Mouse (Mus musculus) kidney, postnatal 36 days (tissue): ENCODE measurements around the gene Gtf2f1.

Experiments
- DNase-seq, 2 experiments: peaks; one replicate each; pipeline ENCODE4 v3.0.0; 2021 to 2022; ENCODE audit warnings: mixed read lengths in 2 of 2

The Gtf2f1 gene

GRCm38 (mm10) chr17:57011236-57012141 lies at the start of gene Gtf2f1, which contains the start of gene Gm17949:
TSS of gene Gtf2f1 (minus strand) at chr17:57011288.
TSS of gene Gm17949 (plus strand) at chr17:57011469.
- peak; percentile 93 to 96 for DNase-seq

- DNase-seq: peak; percentile 96
Observed at GRCm38 (mm10) chr17:57060231-57060801, 49.2 kb upstream of the Gtf2f1 start.

- peak; percentile 76 to 84 for DNase-seq
Observed at GRCm38 (mm10) chr17:57059486-57059977, 48.4 kb upstream of the Gtf2f1 start, which contains the start of gene Slc25a23. TSS of gene Slc25a23 (minus strand) at chr17:57059863.

GRCm38 (mm10) chr17:57058891-57059485 lies 47.9 kb upstream of the Gtf2f1 start, which contains the start of gene Crb3:
TSS of gene Crb3 (plus strand) at chr17:57059105.
- DNase-seq: peak; percentile 44 to 59

GRCm38 (mm10) chr17:57056246-57056645 lies 45.2 kb upstream of the Gtf2f1 start:
- DNase-seq: no peak

- peak in 1 of 2 experiments; percentile 36 for DNase-seq
Observed at GRCm38 (mm10) chr17:57051679-57052078, 40.6 kb upstream of the Gtf2f1 start.

- no peak for DNase-seq
Observed at GRCm38 (mm10) chr17:57048816-57049215, 37.7 kb upstream of the Gtf2f1 start.

- peak; percentile 13 to 15 for DNase-seq
Observed at GRCm38 (mm10) chr17:57047406-57047805, 36.3 kb upstream of the Gtf2f1 start.

GRCm38 (mm10) chr17:57041554-57041953 lies 30.5 kb upstream of the Gtf2f1 start, which contains the start of gene Slc25a41:
TSS of gene Slc25a41 (minus strand) at chr17:57041654.
- DNase-seq: no peak

- DNase-seq: peak in 1 of 2 experiments; percentile 27
Observed at GRCm38 (mm10) chr17:57038978-57039377, 27.9 kb upstream of the Gtf2f1 start.

GRCm38 (mm10) chr17:57032854-57033253 lies 21.8 kb upstream of the Gtf2f1 start:
- no peak for DNase-seq

- DNase-seq: peak; percentile 100
Observed at GRCm38 (mm10) chr17:57031661-57032420, 20.8 kb upstream of the Gtf2f1 start.

GRCm38 (mm10) chr17:57030931-57031660 lies 20.0 kb upstream of the Gtf2f1 start, which contains the start of gene Khsrp:
TSS of gene Khsrp (minus strand) at chr17:57031522.
- peak; percentile 28 to 52 for DNase-seq

- peak; percentile 27 to 43 for DNase-seq
Observed at GRCm38 (mm10) chr17:57029691-57030090, 18.6 kb upstream of the Gtf2f1 start.

GRCm38 (mm10) chr17:57027471-57027870 lies 16.4 kb upstream of the Gtf2f1 start:
- DNase-seq: no peak

GRCm38 (mm10) chr17:57020960-57021359 lies 9.9 kb upstream of the Gtf2f1 start:
- no peak for DNase-seq

- DNase-seq: no peak
Observed at GRCm38 (mm10) chr17:57019693-57020092, 8.6 kb upstream of the Gtf2f1 start.

GRCm38 (mm10) chr17:57012245-57012795 lies 1.2 kb upstream of the Gtf2f1 start:
- DNase-seq: no peak

- DNase-seq: no peak
Observed at GRCm38 (mm10) chr17:57010911-57011235, 215 bp downstream of the Gtf2f1 start.

- DNase-seq: peak in 1 of 2 experiments; percentile 51
Observed at GRCm38 (mm10) chr17:57007137-57007905, 3.8 kb downstream of the Gtf2f1 start.
